Mouse (Mus musculus): ENCODE measurements around the gene Cdt1.
"Not testable (repeated sequence)": the region's sequence is repeated elsewhere in the genome, so short reads cannot be mapped to it uniquely, and the experiment has no call there.

Gene Cdt1

GRCm38 (mm10) chr8:122550234-122550994 lies 17.4 kb upstream of the Cdt1 start:
- no peak for DNase-seq (ENCODE audit: low read depth)

- no peak for DNase-seq (ENCODE audit: low read depth)
Measured at GRCm38 (mm10) chr8:122550995-122551264, 16.9 kb upstream of the Cdt1 start.

GRCm38 (mm10) chr8:122551265-122552051 lies 16.4 kb upstream of the Cdt1 start, which contains the start of gene Piezo1:
TSS of gene Piezo1 (minus strand) at chr8:122551329.
- DNase-seq (ENCODE audit: low read depth): peak; percentile 75

- no peak for DNase-seq (ENCODE audit: low read depth)
Measured at GRCm38 (mm10) chr8:122554786-122555185, 13.0 kb upstream of the Cdt1 start.

- peak; percentile 98 for DNase-seq (ENCODE audit: low read depth)
Measured at GRCm38 (mm10) chr8:122556030-122557009, 11.5 kb upstream of the Cdt1 start.

GRCm38 (mm10) chr8:122557248-122558038 lies 10.4 kb upstream of the Cdt1 start:
- no peak for DNase-seq (ENCODE audit: low read depth)

- DNase-seq (ENCODE audit: low read depth): no peak
Measured at GRCm38 (mm10) chr8:122558671-122559349, 9.0 kb upstream of the Cdt1 start.

GRCm38 (mm10) chr8:122561199-122561598 lies 6.6 kb upstream of the Cdt1 start:
- no peak for DNase-seq (ENCODE audit: low read depth)

- no peak for DNase-seq (ENCODE audit: low read depth)
Measured at GRCm38 (mm10) chr8:122564363-122565352, 3.2 kb upstream of the Cdt1 start.

GRCm38 (mm10) chr8:122566766-122567165 lies 1.0 kb upstream of the Cdt1 start:
- no peak for DNase-seq (ENCODE audit: low read depth)

- no peak for DNase-seq (ENCODE audit: low read depth)
Measured at GRCm38 (mm10) chr8:122568109-122568504, 292 bp downstream of the Cdt1 start.

GRCm38 (mm10) chr8:122568881-122569309 lies 1.1 kb downstream of the Cdt1 start:
- DNase-seq (ENCODE audit: low read depth): no peak

GRCm38 (mm10) chr8:122569329-122569728 lies 1.5 kb downstream of the Cdt1 start:
- DNase-seq (ENCODE audit: low read depth): no peak

- no peak for DNase-seq (ENCODE audit: low read depth)
Measured at GRCm38 (mm10) chr8:122569996-122570395, 2.2 kb downstream of the Cdt1 start.

GRCm38 (mm10) chr8:122571153-122571552 lies 3.3 kb downstream of the Cdt1 start:
- no peak for DNase-seq (ENCODE audit: low read depth)

- no peak for DNase-seq (ENCODE audit: low read depth)
Measured at GRCm38 (mm10) chr8:122571750-122572267, 4.0 kb downstream of the Cdt1 start.

- no peak for DNase-seq (ENCODE audit: low read depth)
Measured at GRCm38 (mm10) chr8:122572751-122573150, 4.9 kb downstream of the Cdt1 start.

GRCm38 (mm10) chr8:122573176-122573575 lies 5.4 kb downstream of the Cdt1 start:
- DNase-seq (ENCODE audit: low read depth): not testable (repeated sequence)

GRCm38 (mm10) chr8:122573577-122573976 lies 5.8 kb downstream of the Cdt1 start:
- DNase-seq (ENCODE audit: low read depth): no peak
